Mouse (Mus musculus) testis, adult 2 months (tissue): ENCODE data around the gene Hba-x. TPM values are rescaled to one million over a fixed set of nuclear protein-coding genes. Genes with fewer than 3 reads are reported as not detected.

Source experiments
- H3K27ac ChIP-seq: fragments of 200-500 bp; 2 replicates; pipeline ENCODE4 v1.5.1; 2012; ENCODE audit warnings: low read depth, low read length; ENCODE audit not compliant: control insufficient read depth, insufficient read depth
- H3K27me3 ChIP-seq: fragments of 200-500 bp; 2 replicates; pipeline ENCODE4 v1.6.1; 2012; ENCODE audit warnings: mild to moderate bottlenecking, low read length, moderate library complexity; ENCODE audit not compliant: control insufficient read depth, insufficient read depth
- H3K36me3 ChIP-seq: fragments of 200-500 bp; 2 replicates; pipeline ENCODE4 v1.6.1; 2012; ENCODE audit warnings: mild to moderate bottlenecking, low read length; ENCODE audit not compliant: control insufficient read depth, insufficient read depth
- H3K4me1 ChIP-seq: fragments of 200-500 bp; 2 replicates; pipeline ENCODE4 v1.6.1; 2012; ENCODE audit warnings: low read length; ENCODE audit not compliant: control insufficient read depth, insufficient read depth
- H3K4me3 ChIP-seq: fragments of 200-500 bp; 2 replicates; pipeline ENCODE4 v1.5.1; 2012; ENCODE audit warnings: low read depth, mild to moderate bottlenecking, low read length, moderate library complexity, mixed read lengths; ENCODE audit not compliant: control insufficient read depth
- CTCF ChIP-seq: fragments of 200-500 bp; IDR thresholded peaks from 2 replicates; pipeline ENCODE4 v1.5.1; 2012; ENCODE audit warnings: low read depth, mild to moderate bottlenecking, inconsistent platforms, low read length, moderate library complexity; ENCODE audit not compliant: control insufficient read depth, insufficient read depth, insufficient replicate concordance
- POLR2A ChIP-seq: fragments of 200-500 bp; IDR thresholded peaks from 2 replicates; pipeline ENCODE4 v1.6.1; 2012; ENCODE audit warnings: low read depth, mild to moderate bottlenecking, inconsistent platforms, low read length, moderate library complexity; ENCODE audit not compliant: control insufficient read depth
- polyA plus RNA-seq: library from polyadenylated mRNA; depleted of rRNA; stranded (reverse); fragments of >200 nt; gene quantifications from 2 replicates; pipeline ENCODE4 v1.2.3, GENCODE M21; 2012; rRNA removed

Hba-x gene
- polyA plus RNA-seq: not detected in 2 replicates

- Histone ChIP-seq H3K27me3 (no peaks in the 10 kb centered on the region), H3K4me1 (no peaks in the 10 kb centered on the region), H3K4me3 (no peak within 1 kb of the TSS), H3K36me3 (no peaks in the 10 kb centered on the region), H3K27ac (no peak within 1 kb of the TSS)
- TF ChIP-seq CTCF (no peak), POLR2A (no peak)
These were observed at the start of gene Hba-x for GRCm38 (mm10) chr11:32276347-32276746. Hba-x (plus strand) TSS chr11:32276400.

- H3K27me3 ChIP-seq: no peaks in the 10 kb centered on the region
- H3K27ac ChIP-seq: peak overlapping the region; percentile 85
- H3K36me3 ChIP-seq: no peaks in the 10 kb centered on the region
- TF ChIP-seq POLR2A (no peak), CTCF (no peak)
- peak overlapping the region; percentile 93 for H3K4me3 ChIP-seq
- H3K4me1 ChIP-seq: peaks cover 19% of the 10 kb centered on the region
These were observed 49.2 kb upstream of the Hba-x start for GRCm38 (mm10) chr11:32227041-32227440.

GRCm38 (mm10) chr11:32227555-32227954 is 48.6 kb upstream of the Hba-x start:
- H3K4me1 ChIP-seq: peaks cover 15% of the 10 kb centered on the region
- H3K36me3 ChIP-seq: no peaks in the 10 kb centered on the region
- no peaks in the 10 kb centered on the region for H3K27me3 ChIP-seq
- H3K4me3 ChIP-seq: no peak overlapping the region
- H3K27ac ChIP-seq: no peak overlapping the region
- TF ChIP-seq POLR2A (no peak), CTCF (no peak)

- H3K36me3 ChIP-seq: no peaks in the 10 kb centered on the region; the same call in none of the 2 replicates
- TF ChIP-seq CTCF (no peak), POLR2A (no peak)
These were observed 47.8 kb upstream of the Hba-x start for GRCm38 (mm10) chr11:32228292-32228845.

GRCm38 (mm10) chr11:32230220-32230619 is 46.0 kb upstream of the Hba-x start:
- Histone ChIP-seq H3K36me3 (no peaks in the 10 kb centered on the region; the same call in none of the 2 replicates), H3K27me3 (no peaks in the 10 kb centered on the region), H3K4me1 (peaks cover 12% of the 10 kb centered on the region), H3K4me3 (no peak overlapping the region), H3K27ac (no peak overlapping the region)
- TF ChIP-seq POLR2A: no peak
- no peak for TF ChIP-seq CTCF

More at GRCm38 (mm10) chr11:32228292-32228845, 47.8 kb upstream of the Hba-x start:
- Histone ChIP-seq H3K27me3 (no peaks in the 10 kb centered on the region), H3K4me3 (no peak overlapping the region), H3K4me1 (peaks cover 14% of the 10 kb centered on the region), H3K27ac (peak overlapping the region; percentile 58)

- Histone ChIP-seq H3K4me3 (no peak overlapping the region), H3K27ac (no peak overlapping the region), H3K27me3 (no peaks in the 10 kb centered on the region), H3K4me1 (peaks cover 5% of the 10 kb centered on the region), H3K36me3 (no peaks in the 10 kb centered on the region; the same call in none of the 2 replicates)
- TF ChIP-seq CTCF (no peak), POLR2A (no peak)
These were observed 45.1 kb upstream of the Hba-x start for GRCm38 (mm10) chr11:32231125-32231524.

- peak overlapping the region; percentile 47; the same call in 1 of the 2 replicates for H3K27ac ChIP-seq
- no peaks in the 10 kb centered on the region for H3K27me3 ChIP-seq
- no peaks in the 10 kb centered on the region; the same call in none of the 2 replicates for H3K36me3 ChIP-seq
- no peaks in the 10 kb centered on the region; the same call in 1 of the 2 replicates for H3K4me1 ChIP-seq
- H3K4me3 ChIP-seq: no peak overlapping the region
- TF ChIP-seq CTCF (no peak), POLR2A (no peak)
These were observed 43.4 kb upstream of the Hba-x start for GRCm38 (mm10) chr11:32232848-32233247.
